Mouse (Mus musculus) bone marrow macrophage, adult 2 months (primary cell): ENCODE data around the gene Rhoh.

Experiments used
- CTCF ChIP-seq: IDR thresholded peaks from 2 replicates; pipeline ENCODE4 v1.5.1; 2012; ENCODE audit warnings: low read depth, mild to moderate bottlenecking, low read length, moderate library complexity
- POLR2A ChIP-seq: IDR thresholded peaks from 2 replicates; pipeline ENCODE4 v1.6.1; 2012; ENCODE audit warnings: mild to moderate bottlenecking, low read depth, low read length, borderline replicate concordance

DNA sequence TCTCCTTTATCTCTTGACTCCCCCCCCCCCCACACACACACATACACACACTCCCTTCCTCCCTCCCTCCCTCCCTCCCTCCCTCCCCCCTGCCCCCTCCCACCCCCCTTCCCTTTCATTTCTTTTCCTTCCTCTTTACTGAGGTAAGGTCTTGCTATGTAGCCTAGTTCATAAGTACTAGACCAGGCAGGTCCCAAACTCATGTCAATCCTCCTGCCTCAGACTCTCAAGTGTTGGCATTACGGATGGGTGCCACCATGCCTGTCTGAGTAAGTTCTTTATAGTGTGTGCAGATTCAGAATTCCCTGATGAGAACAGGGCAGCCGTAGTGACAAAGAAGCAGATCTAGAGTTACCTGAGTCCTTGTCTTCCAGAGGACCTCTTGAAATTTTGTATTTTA, 20.2 kb downstream of the Rhoh start:
- TF ChIP-seq CTCF: no peak
- TF ChIP-seq POLR2A: no peak
